Mouse (Mus musculus) forebrain, embryonic 14.5 days (tissue): ENCODE data around the gene Cd276. TPM values are rescaled to one million over a fixed set of nuclear protein-coding genes. Genes with fewer than 3 reads are reported as not detected.

Experiments used
- ATAC-seq: fragments of 200-750 bp; cut with Nextera tagmentation; 2 replicates; pipeline ENCODE4 v1.8.0; 2017; ENCODE audit warnings: mild to moderate bottlenecking, moderate library complexity
- DNase-seq: peaks from one replicate; pipeline ENCODE4 v3.0.0-alpha.2; 2015; ENCODE audit warnings: low spot score
- H3K27ac ChIP-seq: fragments of 300-500 bp; sonication (generic); 2 replicates; pipeline ENCODE4 v1.5.1; 2014; ENCODE audit warnings: low read depth, mild to moderate bottlenecking, control low read depth, low read length, moderate library complexity
- H3K27me3 ChIP-seq: fragments of 300-500 bp; sonication (generic); replicated peaks from 2 replicates; pipeline ENCODE4 v1.6.1; 2014; ENCODE audit warnings: low read length, control low read depth, mixed read lengths; ENCODE audit not compliant: control insufficient read depth, insufficient read depth
- H3K36me3 ChIP-seq: fragments of 300-500 bp; sonication (generic); 2 replicates; pipeline ENCODE4 v1.6.1; 2014; ENCODE audit warnings: low read length, control low read depth; ENCODE audit not compliant: control insufficient read depth, insufficient read depth
- H3K4me1 ChIP-seq: fragments of 300-500 bp; sonication (generic); 2 replicates; pipeline ENCODE4 v1.6.1; 2014; ENCODE audit warnings: antibody characterized with exemption, low read length, control low read depth; ENCODE audit not compliant: control insufficient read depth, insufficient read depth
- H3K4me2 ChIP-seq: fragments of 300-500 bp; sonication (generic); 2 replicates; pipeline ENCODE4 v1.6.1; 2014; ENCODE audit warnings: mild to moderate bottlenecking, control low read depth, low read length
- H3K4me3 ChIP-seq: fragments of 300-500 bp; sonication (generic); 2 replicates; pipeline ENCODE4 v1.5.1; 2014; ENCODE audit warnings: low read depth, low read length, control low read depth
- H3K9ac ChIP-seq: fragments of 300-500 bp; sonication (generic); 2 replicates; pipeline ENCODE4 v1.6.1; 2014; ENCODE audit warnings: mild to moderate bottlenecking, low read length, control low read depth, moderate library complexity
- H3K9me3 ChIP-seq: fragments of 300-500 bp; sonication (generic); replicated peaks from 2 replicates; pipeline ENCODE4 v1.6.1; 2016; ENCODE audit warnings: low read length, control low read depth, mixed read lengths; ENCODE audit not compliant: control insufficient read depth
- WGBS: fragments of 180-500 bp; shearing (Covaris S2); extraction: QIAGEN DNeasy Blood & Tissue Kit; methylation state at CpG from one replicate; pipeline ENCODE4 v1.1.7; 2014; 5-methylcytosine and 5-hydroxymethylcytosine counted together
- polyA plus RNA-seq: library from polyadenylated mRNA; unstranded; fragments of >200 nt; fragmentation: Nextera tagmentation; extraction: Ambion mirVana; gene quantifications from 2 replicates; pipeline ENCODE4 v1.2.1, GENCODE M21; 2014

Gene Cd276
- polyA plus RNA-seq, 1 experiment from 2014 or later, result 24.6 TPM

- no peak overlapping the region for H3K27ac ChIP-seq
- H3K27me3 ChIP-seq, result no peaks in the 10 kb centered on the region
- H3K4me2 ChIP-seq, result no peak overlapping the region
- no peak for DNase-seq
- H3K4me1 ChIP-seq, result no peaks in the 10 kb centered on the region
- no peak overlapping the region for H3K4me3 ChIP-seq
- no peak overlapping the region for H3K9ac ChIP-seq
- no peak for ATAC-seq
- H3K36me3 ChIP-seq, result peaks cover 61% of the 10 kb centered on the region
- H3K9me3 ChIP-seq, result no peaks in the 10 kb centered on the region
- 81% methylated on average over 4 of the region's 4 CpGs for WGBS
Observed at GRCm38 (mm10) chr9:58527841-58528240, 27.4 kb downstream of the Cd276 start.

- WGBS, result 93% methylated on average over 4 of the region's 4 CpGs
Observed at GRCm38 (mm10) chr9:58525108-58525507, 30.1 kb downstream of the Cd276 start.

GRCm38 (mm10) chr9:58521883-58522423 is 33.3 kb downstream of the Cd276 start:
- 71% methylated on average over 4 of the region's 4 CpGs for WGBS
- Histone ChIP-seq H3K27ac (no peak overlapping the region), H3K9ac (no peak overlapping the region), H3K27me3 (no peaks in the 10 kb centered on the region), H3K36me3 (peaks cover 26% of the 10 kb centered on the region), H3K4me2 (no peak overlapping the region), H3K4me3 (no peak overlapping the region), H3K9me3 (no peaks in the 10 kb centered on the region), H3K4me1 (no peaks in the 10 kb centered on the region)
- no peak for DNase-seq
- no peak for ATAC-seq

More at GRCm38 (mm10) chr9:58525108-58525507, 30.1 kb downstream of the Cd276 start:
- Histone ChIP-seq H3K27me3 (no peaks in the 10 kb centered on the region), H3K27ac (no peak overlapping the region), H3K4me3 (no peak overlapping the region), H3K9me3 (no peaks in the 10 kb centered on the region), H3K4me2 (no peak overlapping the region), H3K36me3 (peaks cover 53% of the 10 kb centered on the region), H3K9ac (no peak overlapping the region), H3K4me1 (no peaks in the 10 kb centered on the region)
- ATAC-seq (no peak), DNase-seq (no peak)

GRCm38 (mm10) chr9:58520816-58521581 is 34.2 kb downstream of the Cd276 start:
- H3K27me3 ChIP-seq, result no peaks in the 10 kb centered on the region
- H3K9me3 ChIP-seq, result no peaks in the 10 kb centered on the region
- H3K4me1 ChIP-seq, result peaks cover under 1% of the 10 kb centered on the region; the same call in 1 of the 2 replicates
- ATAC-seq (no peak), DNase-seq (no peak)
- no peak overlapping the region for H3K4me2 ChIP-seq
- 66% methylated on average over 5 of the region's 5 CpGs for WGBS
- H3K36me3 ChIP-seq, result peaks cover 18% of the 10 kb centered on the region
- H3K9ac ChIP-seq, result no peak overlapping the region
- no peak overlapping the region for H3K4me3 ChIP-seq
- H3K27ac ChIP-seq, result no peak overlapping the region

GRCm38 (mm10) chr9:58519953-58520352 is 35.3 kb downstream of the Cd276 start:
- Histone ChIP-seq H3K27ac (no peak overlapping the region), H3K4me2 (no peak overlapping the region), H3K4me1 (peaks cover 8% of the 10 kb centered on the region; the same call in 1 of the 2 replicates), H3K9me3 (no peaks in the 10 kb centered on the region), H3K9ac (no peak overlapping the region), H3K27me3 (no peaks in the 10 kb centered on the region), H3K36me3 (peaks cover 9% of the 10 kb centered on the region), H3K4me3 (no peak overlapping the region)
- ATAC-seq (no peak), DNase-seq (no peak)
- 86% methylated on average over 3 of the region's 3 CpGs for WGBS

GRCm38 (mm10) chr9:58517866-58518750 is 37.1 kb downstream of the Cd276 start:
- ATAC-seq (no peak), DNase-seq (no peak)
- 48% methylated on average over 9 of the region's 9 CpGs for WGBS
- Histone ChIP-seq H3K27ac (no peak overlapping the region), H3K4me3 (no peak overlapping the region), H3K9ac (no peak overlapping the region), H3K4me1 (peaks cover 13% of the 10 kb centered on the region; the same call in 1 of the 2 replicates), H3K4me2 (no peak overlapping the region), H3K36me3 (no peaks in the 10 kb centered on the region), H3K9me3 (no peaks in the 10 kb centered on the region), H3K27me3 (no peaks in the 10 kb centered on the region)

GRCm38 (mm10) chr9:58516480-58516879 is 38.8 kb downstream of the Cd276 start:
- ATAC-seq, result no peak
- Histone ChIP-seq H3K4me1 (peaks cover 13% of the 10 kb centered on the region; the same call in 1 of the 2 replicates), H3K27ac (no peak overlapping the region), H3K4me3 (no peak overlapping the region), H3K9me3 (no peaks in the 10 kb centered on the region), H3K4me2 (no peak overlapping the region), H3K27me3 (no peaks in the 10 kb centered on the region), H3K9ac (no peak overlapping the region), H3K36me3 (no peaks in the 10 kb centered on the region)
- no peak for DNase-seq
- 86% methylated on average over 3 of the region's 3 CpGs for WGBS

- DNase-seq (peak; percentile 22), ATAC-seq (no peak)
- Histone ChIP-seq H3K9me3 (no peaks in the 10 kb centered on the region), H3K36me3 (no peaks in the 10 kb centered on the region), H3K9ac (no peak overlapping the region), H3K4me1 (peaks cover 13% of the 10 kb centered on the region; the same call in 1 of the 2 replicates), H3K27ac (peak overlapping the region; percentile 14; the same call in 1 of the 2 replicates), H3K4me2 (no peak overlapping the region), H3K4me3 (no peak overlapping the region), H3K27me3 (no peaks in the 10 kb centered on the region)
- WGBS, result 35% methylated on average over 5 of the region's 5 CpGs
Observed at GRCm38 (mm10) chr9:58513749-58514148, 41.5 kb downstream of the Cd276 start.
